Mouse (Mus musculus): ENCODE measurements at regions not wholly inside any gene's neighbourhood (a gene's known extent, or its start where the extent isn't known, plus 50 kb on each side); places are given as distances from the start of the nearest gene placed in this dataset.

GRCm38 (mm10) chr13:43891928-43892327 lies 107.4 kb downstream of the Cd83 start:
- TF ChIP-seq CTCF (IDR thresholded peaks at IDR 0.05; ENCODE audit: extremely low read depth, insufficient read length, insufficient replicate concordance, low read depth, low read length), result no peak
- TF ChIP-seq POLR2A (IDR thresholded peaks at IDR 0.05; ENCODE audit: low read depth, low read length), result no peak

Measured in small intestine, adult 2 months (tissue).